Mouse (Mus musculus) G1E (cell line): Measurements from ENCODE around the gene Rad51ap2. TPM values are rescaled to one million over a fixed set of nuclear protein-coding genes. Genes with fewer than 3 reads are reported as not detected.

Experiments
- ATAC-seq: 2 replicates; pipeline ENCODE4 v1.8.0; 2016; ENCODE audit warnings: mild to moderate bottlenecking; ENCODE audit not compliant: insufficient number of reproducible peaks, poor library complexity, low FRiP score, severe bottlenecking; ENCODE audit errors: extremely low read depth
- DNase-seq: peaks from one replicate; pipeline ENCODE4 v3.0.0; 2012; ENCODE audit warnings: low spot score
- H3K27me3 ChIP-seq: 2 replicates; pipeline ENCODE4 v1.6.1; 2012; ENCODE audit warnings: mild to moderate bottlenecking, low read length, inconsistent platforms; ENCODE audit not compliant: insufficient read depth
- H3K36me3 ChIP-seq: replicated peaks from 2 replicates; pipeline ENCODE3; 2012; ENCODE audit warnings: mild to moderate bottlenecking, inconsistent platforms
- H3K4me1 ChIP-seq: 2 replicates; pipeline ENCODE4 v1.6.1; 2012; ENCODE audit warnings: low read depth, low read length, inconsistent platforms, mixed read lengths; ENCODE audit not compliant: insufficient read depth
- H3K4me3 ChIP-seq: 2 replicates; pipeline ENCODE4 v1.5.1; 2012; ENCODE audit warnings: low read depth, mild to moderate bottlenecking, inconsistent platforms, low read length, moderate library complexity, mixed read lengths
- H3K9me3 ChIP-seq: replicated peaks from 2 replicates; pipeline ENCODE4 v1.6.1; 2012; ENCODE audit warnings: inconsistent platforms
- CTCF ChIP-seq: IDR thresholded peaks from 2 replicates; pipeline ENCODE4 v1.5.1; 2012; ENCODE audit warnings: low read depth, low read length, inconsistent platforms, mixed read lengths
- GATA1 ChIP-seq: IDR thresholded peaks from 2 replicates; pipeline ENCODE4 v1.6.1; 2012; ENCODE audit warnings: borderline replicate concordance, low read length, inconsistent platforms, mixed read lengths
- GATA2 ChIP-seq: IDR thresholded peaks from 2 replicates; pipeline ENCODE4 v1.6.1; 2012; ENCODE audit warnings: low read depth, low read length, inconsistent platforms, borderline replicate concordance
- POLR2AphosphoS5 ChIP-seq: IDR thresholded peaks from 2 replicates; pipeline ENCODE4 v1.6.1; 2012; ENCODE audit warnings: low read depth, low read length, inconsistent platforms; ENCODE audit not compliant: insufficient replicate concordance
- TAL1 ChIP-seq: conservative IDR thresholded peaks from 2 replicates; pipeline ENCODE4 v1.6.1; 2012; ENCODE audit warnings: low read depth, low read length, inconsistent platforms, mixed read lengths
- polyA plus RNA-seq: library from polyadenylated mRNA; stranded (reverse); fragments of >175 nt; gene quantifications from 2 replicates; pipeline ENCODE4 v1.2.3, GENCODE M21; 2012
- total RNA-seq, 2 experiments: library from RNA; stranded (forward) in 1 of 2; stranded (reverse) in 1 of 2; fragments of 200-1000 nt in 1 of 2; fragments of >200 nt in 1 of 2; fragmentation: Nextera tagmentation in 1 of 2; gene quantifications; 2 replicates each; pipeline ENCODE4 v1.2.3; 2014 to 2017

The Rad51ap2 gene
- total and polyA plus RNA-seq, 3 experiments, result 0.11 TPM; not detected in 2

DNA sequence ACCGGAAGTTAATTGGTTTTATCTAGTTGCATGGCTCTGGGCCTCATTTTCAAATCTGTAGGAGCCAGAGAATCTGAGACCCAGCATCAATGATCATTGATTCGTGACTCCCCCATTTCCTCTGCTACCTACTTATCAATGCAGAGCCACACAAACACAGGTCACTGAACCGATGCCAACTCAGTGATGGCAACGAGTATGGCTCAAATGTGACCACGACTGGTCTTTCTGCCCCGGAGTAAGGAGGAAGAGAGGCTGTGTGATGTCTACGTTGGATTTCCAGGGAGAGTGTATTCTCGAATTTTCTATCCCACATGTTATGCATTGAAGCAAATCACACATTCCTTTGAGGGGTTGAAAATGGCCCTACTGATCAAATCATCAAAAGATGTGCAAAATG lies 21.4 kb upstream of the Rad51ap2 start:
- 0 out of 2 replicates have a peak, but pooled peaks cover 2% of the 10 kb centered on the region for H3K9me3 ChIP-seq
- TF ChIP-seq GATA1 (no peak), GATA2 (no peak), TAL1 (no peak), CTCF (no peak), POLR2AphosphoS5 (no peak)
- no peaks in the 10 kb centered on the region for H3K36me3 ChIP-seq
- no peak for ATAC-seq
- H3K4me3 ChIP-seq, result no peak overlapping the region
- 0 out of 2 replicates have a peak, but pooled peaks cover 2% of the 10 kb centered on the region for H3K27me3 ChIP-seq
- no peak for DNase-seq
- H3K4me1 ChIP-seq, result no peaks in the 10 kb centered on the region

DNA sequence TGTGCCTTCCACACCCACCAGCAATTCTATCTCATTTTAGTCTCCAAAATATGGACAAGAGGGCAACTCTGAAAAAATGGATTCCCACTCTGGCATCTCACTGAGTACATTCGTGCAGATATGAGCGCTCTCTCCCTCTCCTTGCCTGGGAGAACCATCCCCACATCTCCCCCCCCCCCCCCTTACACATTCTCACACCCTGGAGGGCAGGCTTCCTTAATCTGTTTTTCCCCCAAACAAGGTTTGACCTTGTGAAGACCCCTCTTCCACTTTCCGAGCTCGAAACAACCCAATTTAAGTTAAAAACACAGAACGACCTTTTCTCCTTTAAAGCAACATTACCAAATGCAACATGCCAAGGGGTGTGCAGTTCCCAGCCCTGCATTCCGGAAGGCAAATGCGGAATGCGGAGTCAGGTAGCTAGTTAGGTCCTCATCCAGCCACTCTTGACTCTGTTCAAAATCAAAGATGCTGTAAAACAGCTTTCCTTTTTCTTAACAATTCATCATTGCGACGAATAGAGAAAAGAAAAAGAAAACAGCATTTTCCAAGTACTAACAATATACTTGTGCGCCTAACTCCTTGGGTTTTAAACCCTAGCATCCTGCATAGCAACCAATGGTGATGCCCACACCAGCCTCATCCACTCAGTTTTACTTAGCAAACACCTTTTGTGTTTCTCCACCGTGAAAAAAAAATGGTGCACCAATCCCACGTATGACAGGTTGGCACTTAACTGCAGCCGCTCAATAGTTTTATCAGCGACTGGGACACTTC lies 20.4 kb upstream of the Rad51ap2 start:
- no peaks in the 10 kb centered on the region for H3K4me1 ChIP-seq
- DNase-seq (no peak), ATAC-seq (no peak)
- no peaks in the 10 kb centered on the region for H3K36me3 ChIP-seq
- 0 out of 2 replicates have a peak, but pooled peaks cover 2% of the 10 kb centered on the region for H3K9me3 ChIP-seq
- TF ChIP-seq GATA1 (no peak), CTCF (no peak), GATA2 (no peak), TAL1 (no peak), POLR2AphosphoS5 (no peak)
- H3K4me3 ChIP-seq, result no peak overlapping the region
- H3K27me3 ChIP-seq, result 0 out of 2 replicates have a peak, but pooled peaks cover 2% of the 10 kb centered on the region

DNA sequence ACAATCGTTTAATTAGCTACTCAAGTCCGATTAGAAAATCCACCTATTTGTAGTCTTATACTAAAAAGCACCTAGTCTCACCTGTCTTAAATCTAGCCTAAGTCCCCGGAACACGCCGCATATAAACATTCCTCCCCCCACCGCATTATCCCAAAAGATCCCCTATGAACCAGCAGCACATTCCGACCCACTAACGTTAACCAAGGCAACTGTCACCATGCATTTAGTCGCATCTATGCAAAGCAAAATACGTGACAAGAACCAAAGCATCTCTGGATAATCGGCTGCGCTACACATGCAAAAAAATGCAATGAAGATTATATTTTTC lies 19.9 kb upstream of the Rad51ap2 start:
- Histone ChIP-seq H3K27me3 (0 out of 2 replicates have a peak, but pooled peaks cover 2% of the 10 kb centered on the region), H3K4me3 (no peak overlapping the region), H3K9me3 (0 out of 2 replicates have a peak, but pooled peaks cover 2% of the 10 kb centered on the region), H3K4me1 (no peaks in the 10 kb centered on the region), H3K36me3 (no peaks in the 10 kb centered on the region)
- TF ChIP-seq POLR2AphosphoS5 (no peak), GATA2 (no peak), CTCF (no peak), TAL1 (no peak), GATA1 (no peak)
- DNase-seq (no peak), ATAC-seq (no peak)

DNA sequence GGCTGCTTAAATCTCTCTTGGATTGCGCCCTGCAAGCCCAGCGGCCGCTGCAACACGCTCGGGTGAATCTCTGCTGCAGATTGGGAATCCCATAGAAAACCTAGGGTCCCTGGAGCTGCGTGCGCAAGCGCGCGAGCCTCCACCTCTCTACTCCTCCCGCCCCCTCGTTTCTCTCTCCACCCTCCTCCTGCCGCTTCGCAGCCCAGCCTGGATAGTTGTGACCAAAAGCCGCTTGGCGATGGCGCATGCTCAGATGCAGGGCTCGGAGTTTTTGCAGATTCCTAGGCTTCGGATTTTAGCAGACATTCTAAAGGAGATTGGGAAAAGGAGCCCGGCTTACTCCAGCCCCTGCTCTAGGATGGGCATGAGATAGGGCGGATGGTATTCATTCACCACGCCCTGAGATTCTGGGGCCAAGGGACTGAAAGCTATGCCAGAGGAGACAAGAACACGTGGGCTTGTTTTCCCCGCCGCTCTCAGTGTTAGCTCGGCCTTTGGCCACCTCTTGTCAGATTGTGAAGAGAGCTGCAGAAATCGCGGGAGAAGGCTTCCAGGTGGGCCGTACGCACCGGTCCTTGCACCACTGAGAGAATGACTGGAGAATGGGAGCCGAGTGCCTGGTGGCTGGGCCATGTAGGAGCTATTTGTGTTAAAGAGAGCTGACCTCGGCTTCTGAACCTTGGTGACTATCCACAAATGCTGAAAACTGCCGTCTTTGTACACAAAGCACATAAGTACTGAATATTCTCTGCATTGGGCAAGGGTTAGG lies 19.2 kb upstream of the Rad51ap2 start, which contains the start of gene Vsnl1:
TSS of gene Vsnl1 (minus strand) at position 117 of the 769 bp plus-strand sequence.
- no peak for ATAC-seq
- no peak for DNase-seq
- Histone ChIP-seq H3K27me3 (0 out of 2 replicates have a peak, but pooled peaks cover 2% of the 10 kb centered on the region), H3K36me3 (no peaks in the 10 kb centered on the region), H3K4me3 (no peak within 1 kb of the TSS), H3K9me3 (0 out of 2 replicates have a peak, but pooled peaks cover 2% of the 10 kb centered on the region), H3K4me1 (no peaks in the 10 kb centered on the region)
- TF ChIP-seq CTCF, result no peak
- no peak for TF ChIP-seq POLR2AphosphoS5
- TF ChIP-seq GATA2, result no peak
- TF ChIP-seq GATA1, result no peak
- TF ChIP-seq TAL1, result no peak

DNA sequence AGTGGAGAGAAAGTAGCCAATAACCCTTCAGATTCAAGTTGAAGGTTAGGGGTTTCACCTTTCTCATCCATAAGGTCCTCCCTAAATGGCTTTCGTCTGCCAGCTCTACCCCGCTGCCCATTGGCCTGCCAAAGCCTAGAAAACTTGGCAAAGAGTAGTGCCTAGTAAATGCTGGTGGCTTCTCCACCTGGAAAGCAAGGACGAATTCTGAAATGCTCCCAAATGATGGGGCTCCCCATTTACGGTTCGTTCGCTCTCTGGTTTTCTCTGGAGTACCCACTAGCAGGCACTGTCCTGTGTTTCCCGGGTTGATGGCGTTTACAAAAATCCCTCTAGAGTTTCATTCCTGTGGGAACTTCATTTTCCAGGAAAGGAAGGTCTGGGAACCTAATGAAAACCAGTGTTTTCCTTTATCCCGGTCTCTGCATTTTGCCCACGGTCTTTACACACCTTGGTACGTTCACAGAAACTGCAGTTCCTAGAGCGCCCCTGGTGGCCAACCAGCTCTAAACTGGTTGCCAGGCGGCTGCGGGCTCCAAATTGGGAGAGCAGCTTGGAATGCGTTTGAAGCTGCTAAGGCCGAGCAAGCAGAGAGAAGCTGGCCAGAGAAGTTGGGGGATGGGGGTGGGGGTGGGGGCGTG lies 18.5 kb upstream of the Rad51ap2 start:
- ATAC-seq (no peak), DNase-seq (no peak)
- TF ChIP-seq GATA1 (no peak), TAL1 (no peak), CTCF (no peak)
- H3K9me3 ChIP-seq, result 0 out of 2 replicates have a peak, but pooled peaks cover 2% of the 10 kb centered on the region
- no peak overlapping the region for H3K4me3 ChIP-seq
- no peaks in the 10 kb centered on the region for H3K36me3 ChIP-seq
- 0 out of 2 replicates have a peak, but pooled peaks cover 2% of the 10 kb centered on the region for H3K27me3 ChIP-seq
- H3K4me1 ChIP-seq, result no peaks in the 10 kb centered on the region

DNA sequence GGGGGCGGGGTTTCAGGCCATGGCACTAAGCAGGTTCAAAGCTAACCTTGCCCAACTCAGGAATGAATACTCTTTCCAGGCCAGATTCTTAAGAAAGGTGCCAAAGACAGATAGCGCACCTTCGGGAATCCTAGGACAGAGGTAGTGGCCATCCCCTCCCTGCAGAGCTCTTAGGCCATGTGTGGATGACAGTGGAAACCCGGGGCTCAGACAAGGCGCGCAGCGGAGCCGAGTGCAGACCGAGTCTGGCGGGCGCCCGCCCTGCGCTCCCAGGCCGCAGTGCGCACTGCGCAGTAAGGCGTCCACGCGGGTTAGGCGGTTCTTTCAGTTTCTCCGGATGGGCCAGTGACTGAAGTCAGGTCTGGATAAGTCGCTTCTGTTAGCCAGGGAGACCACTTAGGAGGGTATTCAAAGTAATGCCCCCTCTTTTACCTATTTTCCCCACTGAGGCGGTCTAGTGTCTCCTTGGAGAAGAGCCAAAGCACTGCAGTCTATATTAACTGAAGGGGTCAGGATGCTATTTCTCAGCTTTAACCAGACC lies 17.9 kb upstream of the Rad51ap2 start:
- Histone ChIP-seq H3K27me3 (0 out of 2 replicates have a peak, but pooled peaks cover 2% of the 10 kb centered on the region), H3K36me3 (no peaks in the 10 kb centered on the region), H3K9me3 (0 out of 2 replicates have a peak, but pooled peaks cover 2% of the 10 kb centered on the region), H3K4me1 (no peaks in the 10 kb centered on the region), H3K4me3 (no peak overlapping the region)
- no peak for DNase-seq
- ATAC-seq, result no peak
- no peak for TF ChIP-seq POLR2AphosphoS5
- TF ChIP-seq TAL1, result no peak
- no peak for TF ChIP-seq GATA2
- no peak for TF ChIP-seq CTCF
- TF ChIP-seq GATA1, result no peak
